Mouse (Mus musculus): ENCODE measurements around the gene Tekt2.

Gene Tekt2

GRCm38 (mm10) chr4:126325281-126325861, at the start of gene Tekt2:
Gene Tekt2, minus strand, starts transcription at chr4:126325688.
- DNase-seq, result no peak

DNA sequence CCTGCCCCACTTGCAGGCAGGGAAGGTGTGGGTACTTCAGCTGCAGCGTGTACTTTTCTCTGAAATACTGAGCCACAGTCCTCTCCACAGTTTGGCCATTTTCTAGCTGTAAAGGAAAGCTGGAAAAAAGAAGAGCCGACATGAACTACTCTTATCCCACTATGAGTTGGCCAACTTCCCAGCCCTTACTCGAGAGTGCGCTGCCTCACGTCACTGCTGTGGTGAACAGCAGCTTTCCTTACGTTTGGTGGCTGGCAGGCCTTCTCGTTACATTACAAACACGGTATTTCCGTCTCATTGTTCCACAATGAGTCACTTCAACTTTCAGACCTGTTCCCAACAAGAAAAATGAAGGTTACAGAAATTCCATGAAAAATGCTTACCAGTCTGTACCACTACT, 46.0 kb upstream of the Tekt2 start:
- DNase-seq, result no peak

GRCm38 (mm10) chr4:126360069-126360468, 34.6 kb upstream of the Tekt2 start:
- DNase-seq, result no peak

DNA sequence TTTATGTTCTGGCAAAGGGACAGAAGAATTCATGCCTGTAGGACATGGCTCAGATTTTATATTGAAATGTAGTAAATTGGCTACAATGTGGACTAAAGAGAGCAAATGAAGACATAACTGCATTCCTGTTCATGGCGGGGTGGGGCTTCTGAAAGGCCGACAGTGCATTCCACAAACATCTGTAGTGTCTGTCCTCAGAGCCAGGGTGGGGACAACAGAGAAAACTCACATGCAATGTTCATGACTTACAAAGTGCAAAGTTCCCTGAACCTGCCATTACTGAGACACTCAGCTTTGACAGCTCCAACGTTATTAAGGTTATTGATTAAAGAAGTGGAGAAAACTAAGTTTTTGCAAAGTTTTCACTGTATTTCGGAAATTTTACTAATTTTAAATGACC, 18.0 kb upstream of the Tekt2 start:
- no peak for DNase-seq

GRCm38 (mm10) chr4:126339461-126339860, 14.0 kb upstream of the Tekt2 start:
- DNase-seq, result no peak

DNA sequence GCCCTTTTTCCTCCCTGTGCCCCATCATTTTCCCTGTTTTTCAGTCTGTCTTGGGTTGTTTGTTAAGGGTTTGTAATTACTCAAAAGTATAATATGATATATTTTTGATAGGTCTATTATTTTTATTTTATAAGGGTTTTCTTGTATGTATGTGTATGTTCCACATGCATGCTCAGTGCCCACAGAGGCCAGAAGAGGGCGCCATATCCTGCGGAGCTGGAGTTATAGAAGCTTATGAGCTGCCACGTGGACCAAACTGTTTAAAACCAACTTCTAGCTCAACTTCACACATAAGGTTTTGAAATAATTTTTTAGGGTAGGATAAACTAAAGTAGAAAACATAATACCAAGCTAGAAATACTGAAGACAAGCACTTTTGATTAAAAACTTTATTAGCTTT, 6.9 kb upstream of the Tekt2 start:
- DNase-seq, result peak; percentile 61

- DNase-seq, result no peak
Observed at GRCm38 (mm10) chr4:126331751-126332150, 6.3 kb upstream of the Tekt2 start.

GRCm38 (mm10) chr4:126330295-126330694, 4.8 kb upstream of the Tekt2 start:
- no peak for DNase-seq

DNA sequence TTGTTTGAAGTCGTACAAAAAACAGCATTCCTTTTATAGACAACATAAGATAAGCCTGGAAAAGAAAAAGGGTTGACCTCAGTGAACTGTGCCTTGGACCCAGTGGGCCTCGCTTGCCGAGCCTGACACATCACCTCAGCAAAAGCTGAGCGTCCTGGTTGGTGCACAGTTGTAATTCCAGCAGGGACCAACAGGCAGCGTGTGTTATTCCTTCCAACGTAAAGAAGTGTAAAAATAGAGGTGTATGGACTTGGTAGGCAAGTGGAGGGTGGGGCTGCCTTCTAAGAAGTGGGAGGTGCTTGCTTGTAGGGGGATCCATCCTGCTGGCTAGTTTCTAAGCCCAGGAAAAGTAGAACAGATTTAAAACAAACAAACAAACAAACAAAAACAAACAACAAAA, 548 bp upstream of the Tekt2 start:
- no peak for DNase-seq

- DNase-seq, result no peak
Observed at GRCm38 (mm10) chr4:126324861-126325260, 627 bp downstream of the Tekt2 start.

GRCm38 (mm10) chr4:126322646-126323045, 2.8 kb downstream of the Tekt2 start:
- DNase-seq, result no peak

DNA sequence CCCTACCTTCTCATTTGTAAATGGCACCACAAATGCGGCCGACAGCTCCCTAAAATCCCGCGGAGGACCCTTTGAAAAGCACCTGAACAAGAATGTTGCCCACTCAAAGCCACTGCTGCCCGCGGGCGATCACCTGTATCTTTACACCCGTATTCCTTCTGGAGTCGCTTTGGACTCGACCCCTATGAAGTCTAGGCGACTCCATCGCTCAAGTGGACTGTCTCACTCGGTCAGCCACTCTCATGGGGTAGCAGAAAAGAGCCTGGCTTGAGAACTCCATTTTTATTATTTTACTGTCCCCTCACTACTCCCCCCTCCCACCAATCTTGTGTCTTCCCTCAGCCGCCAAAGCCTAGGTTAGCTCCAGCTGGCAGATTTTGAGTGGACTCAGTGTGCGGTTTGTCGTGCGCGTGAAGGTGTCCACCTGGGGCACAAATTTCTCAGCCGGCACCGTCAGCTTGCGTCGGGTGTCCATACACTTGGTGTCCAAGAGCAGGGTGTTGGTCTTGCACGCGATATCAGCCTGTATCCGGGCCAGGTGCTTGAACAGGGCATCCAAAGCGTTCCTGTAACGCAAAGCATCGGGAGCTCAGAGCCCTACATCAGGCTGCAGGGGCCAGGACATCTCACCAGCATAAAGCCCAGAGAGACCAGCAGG, 3.5 kb downstream of the Tekt2 start:
- no peak for DNase-seq

DNA sequence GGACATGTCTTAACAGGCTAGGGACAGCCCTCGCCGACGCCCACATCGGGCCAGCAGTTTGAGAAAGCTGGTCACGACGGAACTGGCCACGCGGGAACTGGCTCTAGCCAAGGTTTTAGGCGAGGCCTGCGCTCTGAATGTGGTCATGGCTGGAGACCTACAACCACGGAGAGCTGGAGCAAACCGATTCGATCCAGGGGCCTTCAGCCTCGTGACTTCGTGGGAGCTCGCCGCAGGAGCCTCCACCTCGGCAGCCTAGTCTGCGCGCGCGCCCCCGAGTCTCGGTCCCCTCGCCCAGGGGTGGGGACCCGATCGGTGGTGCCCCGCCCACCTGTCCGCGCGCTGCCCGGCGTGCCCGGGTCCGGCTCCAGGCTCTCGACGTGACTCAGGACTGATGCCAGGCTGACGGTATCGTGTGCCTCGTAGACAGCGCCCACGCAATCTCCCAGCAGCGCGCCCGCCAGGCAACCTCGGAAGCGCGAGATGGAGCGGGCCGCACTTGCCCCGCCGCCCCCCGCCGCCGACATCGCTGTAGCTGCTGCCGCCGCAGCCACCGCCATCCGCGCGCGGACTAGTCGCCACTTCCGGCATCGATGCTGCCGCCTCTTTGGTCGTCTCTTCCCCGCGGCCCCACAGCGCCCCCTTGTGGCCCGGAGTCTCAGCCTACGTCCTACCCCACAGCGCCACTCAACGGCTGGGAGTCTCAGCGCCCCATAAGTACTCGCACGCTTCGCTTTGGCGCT, 4.2 kb downstream of the Tekt2 start, which contains the start of gene Adprhl2:
Adprhl2 (minus strand) TSS at position 593 of the 743 bp plus-strand sequence.
- peak; percentile 98 for DNase-seq

GRCm38 (mm10) chr4:126319806-126320205, 5.7 kb downstream of the Tekt2 start:
- DNase-seq, result no peak

DNA sequence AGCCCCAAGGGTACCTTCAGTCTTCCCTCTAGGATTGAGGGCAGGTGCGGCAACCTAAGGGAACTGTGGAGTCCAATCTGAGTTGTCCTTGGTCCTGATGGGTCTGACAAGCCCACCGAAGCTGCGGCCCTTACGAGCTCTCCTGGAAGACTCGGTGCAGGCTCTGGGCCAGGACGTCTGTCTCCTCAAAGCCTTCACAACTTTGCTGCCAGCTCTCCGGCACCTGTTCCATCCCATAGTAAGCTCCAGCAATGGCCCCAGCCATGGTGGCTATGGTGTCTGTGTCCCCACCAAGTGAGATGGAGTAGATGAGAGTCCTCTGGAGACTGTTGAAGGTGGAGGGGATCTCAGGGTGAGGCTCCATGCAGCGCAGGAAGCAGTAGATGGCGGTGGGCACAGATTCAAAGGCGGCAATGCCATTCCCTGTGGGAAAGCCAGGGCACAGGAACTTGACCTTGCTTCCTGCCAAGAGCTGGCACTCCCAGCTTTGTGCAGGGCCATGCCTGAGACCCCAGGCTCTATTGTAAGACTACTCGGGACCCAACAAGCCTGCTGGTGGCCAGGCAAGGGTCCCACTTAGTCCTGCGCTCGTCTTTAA, 8.9 kb downstream of the Tekt2 start:
- no peak for DNase-seq

GRCm38 (mm10) chr4:126315931-126316330, 9.6 kb downstream of the Tekt2 start:
- DNase-seq, result no peak

GRCm38 (mm10) chr4:126314393-126314792, 11.1 kb downstream of the Tekt2 start:
- DNase-seq, result no peak

GRCm38 (mm10) chr4:126313202-126313601, 12.3 kb downstream of the Tekt2 start:
- DNase-seq, result no peak

- no peak for DNase-seq
Observed at GRCm38 (mm10) chr4:126311566-126312200, 13.8 kb downstream of the Tekt2 start.

DNA sequence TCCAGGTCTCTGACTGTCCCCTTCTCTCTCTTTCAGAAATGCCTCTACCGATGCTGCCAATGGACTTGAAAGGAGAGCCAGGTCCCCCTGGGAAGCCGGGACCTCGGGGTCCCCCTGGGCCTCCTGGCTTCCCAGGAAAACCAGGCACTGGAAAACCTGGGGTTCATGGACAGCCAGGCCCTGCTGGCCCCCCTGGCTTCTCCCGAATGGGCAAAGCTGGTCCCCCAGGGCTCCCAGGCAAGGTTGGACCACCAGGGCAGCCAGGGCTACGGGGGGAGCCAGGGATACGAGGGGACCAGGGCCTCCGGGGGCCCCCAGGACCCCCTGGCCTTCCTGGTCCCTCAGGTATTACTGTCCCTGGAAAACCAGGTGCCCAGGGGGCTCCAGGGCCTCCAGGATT, 15.1 kb downstream of the Tekt2 start:
- DNase-seq, result no peak

- DNase-seq, result peak; percentile 86
Observed at GRCm38 (mm10) chr4:126309922-126310309, 15.6 kb downstream of the Tekt2 start.

DNA sequence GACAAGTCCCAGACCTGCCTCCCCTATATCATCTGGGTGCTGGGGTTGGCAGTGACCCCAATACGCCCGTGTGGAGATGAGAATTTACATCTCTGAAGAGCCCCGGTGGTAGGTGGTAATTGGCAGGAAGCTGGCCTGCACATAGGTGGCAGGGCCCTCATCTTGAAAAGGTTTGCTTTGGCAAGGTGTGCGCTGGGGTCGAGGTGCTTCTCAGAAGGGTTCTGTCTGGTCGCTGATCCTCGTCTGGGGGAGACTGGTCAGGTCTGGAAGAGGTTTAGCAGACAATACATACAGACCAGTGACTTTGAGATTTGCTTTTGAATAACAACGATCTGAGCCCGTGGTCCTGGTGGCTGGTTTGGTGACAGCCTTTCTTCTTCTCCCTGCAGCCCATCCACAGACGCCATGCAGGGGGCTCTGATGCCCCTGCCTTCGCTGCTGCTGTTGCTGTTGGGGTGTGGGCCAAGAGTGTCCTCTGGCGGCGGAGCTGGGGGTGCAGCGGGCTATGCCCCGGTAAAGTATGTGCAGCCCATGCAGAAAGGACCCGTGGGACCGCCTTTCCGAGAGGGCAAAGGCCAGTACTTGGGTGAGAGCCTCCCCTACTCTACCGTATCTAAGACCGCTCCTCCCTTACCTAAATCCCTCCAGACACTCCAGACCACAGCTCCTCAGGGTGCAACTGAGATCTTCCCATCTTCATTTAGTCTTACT, 16.1 kb downstream of the Tekt2 start:
- no peak for DNase-seq

GRCm38 (mm10) chr4:126306827-126307226, 18.7 kb downstream of the Tekt2 start:
- DNase-seq, result no peak

All from liver (tissue).